Mouse (Mus musculus) cerebellum, adult 11-12 months (tissue): ENCODE measurements around the gene Inka2.
"Not testable (repeated sequence)": the region's sequence is repeated elsewhere in the genome, so short reads cannot be mapped to it uniquely, and the experiment has no call there.

Experiments used
- DNase-seq: peaks from one replicate; pipeline ENCODE4 v3.0.0; 2022

The Inka2 gene

GRCm38 (mm10) chr3:105698311-105698710 is 6.1 kb upstream of the Inka2 start:
- DNase-seq, result no peak

- no peak for DNase-seq
These were observed 5.0 kb upstream of the Inka2 start for GRCm38 (mm10) chr3:105699241-105699933.

GRCm38 (mm10) chr3:105700786-105701185 is 3.6 kb upstream of the Inka2 start:
- not testable (repeated sequence) for DNase-seq

- DNase-seq, result no peak
These were observed 3.0 kb upstream of the Inka2 start for GRCm38 (mm10) chr3:105701399-105701798.

- DNase-seq, result peak; percentile 51
These were observed 828 bp upstream of the Inka2 start for GRCm38 (mm10) chr3:105703571-105703970.

GRCm38 (mm10) chr3:105705061-105705549 is 706 bp downstream of the Inka2 start:
- DNase-seq, result peak; percentile 88

GRCm38 (mm10) chr3:105705561-105705960 is 1.2 kb downstream of the Inka2 start:
- no peak for DNase-seq

GRCm38 (mm10) chr3:105706366-105707020 is 2.1 kb downstream of the Inka2 start:
- DNase-seq, result peak; percentile 63

- no peak for DNase-seq
These were observed 3.2 kb downstream of the Inka2 start for GRCm38 (mm10) chr3:105707590-105707989.

- DNase-seq, result peak; percentile 68
These were observed 5.8 kb downstream of the Inka2 start for GRCm38 (mm10) chr3:105710246-105710645.

- DNase-seq, result peak; percentile 59
These were observed 7.3 kb downstream of the Inka2 start for GRCm38 (mm10) chr3:105711741-105712140.

- no peak for DNase-seq
These were observed 8.4 kb downstream of the Inka2 start for GRCm38 (mm10) chr3:105712827-105713226.

GRCm38 (mm10) chr3:105714091-105714819 is 9.9 kb downstream of the Inka2 start:
- peak; percentile 50 for DNase-seq

GRCm38 (mm10) chr3:105714820-105715167 is 10.4 kb downstream of the Inka2 start:
- no peak for DNase-seq

- DNase-seq, result peak; percentile 61
These were observed 12.1 kb downstream of the Inka2 start for GRCm38 (mm10) chr3:105716353-105717000.

- DNase-seq, result peak; percentile 72
These were observed 13.6 kb downstream of the Inka2 start for GRCm38 (mm10) chr3:105717856-105718555.

- no peak for DNase-seq
These were observed 14.3 kb downstream of the Inka2 start for GRCm38 (mm10) chr3:105718746-105719145.

- no peak for DNase-seq
These were observed 15.6 kb downstream of the Inka2 start for GRCm38 (mm10) chr3:105719979-105720378.

GRCm38 (mm10) chr3:105720514-105720913 is 16.1 kb downstream of the Inka2 start:
- no peak for DNase-seq

- DNase-seq, result no peak
These were observed 17.3 kb downstream of the Inka2 start for GRCm38 (mm10) chr3:105721681-105722201.

- no peak for DNase-seq
These were observed 18.1 kb downstream of the Inka2 start for GRCm38 (mm10) chr3:105722510-105722909.

GRCm38 (mm10) chr3:105726037-105726436 is 21.6 kb downstream of the Inka2 start:
- peak; percentile 28 for DNase-seq
